Mouse (Mus musculus): ENCODE data around the gene Cers6. TPM values are rescaled to one million over a fixed set of nuclear protein-coding genes. Genes with fewer than 3 reads are reported as not detected.

The Cers6 gene
- total RNA-seq, 2 experiments from 2014 or later, result 70.5 to 77.3 TPM

DNA sequence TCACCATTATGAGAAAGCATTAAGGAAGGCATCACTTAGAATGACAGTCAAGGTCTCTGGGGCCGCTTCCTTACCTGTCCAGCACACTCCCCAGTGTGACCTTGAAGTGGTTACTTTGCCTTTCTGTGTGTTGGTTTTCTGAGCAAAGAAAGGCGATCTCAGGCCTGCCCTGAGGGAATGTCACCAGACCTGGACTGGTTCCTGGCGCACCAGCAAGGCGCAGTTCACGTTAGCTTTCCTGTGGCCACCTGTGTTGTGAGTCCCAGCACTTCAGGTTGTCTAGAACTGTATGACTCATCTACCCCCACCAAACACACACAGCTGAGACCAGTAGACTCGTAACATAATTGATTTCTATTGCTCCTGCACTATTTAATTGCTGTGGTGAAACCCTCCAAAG, 193.9 kb downstream of the Cers6 start:
- no peak for DNase-seq (ENCODE audit: low spot score in 2 of 2)

DNA sequence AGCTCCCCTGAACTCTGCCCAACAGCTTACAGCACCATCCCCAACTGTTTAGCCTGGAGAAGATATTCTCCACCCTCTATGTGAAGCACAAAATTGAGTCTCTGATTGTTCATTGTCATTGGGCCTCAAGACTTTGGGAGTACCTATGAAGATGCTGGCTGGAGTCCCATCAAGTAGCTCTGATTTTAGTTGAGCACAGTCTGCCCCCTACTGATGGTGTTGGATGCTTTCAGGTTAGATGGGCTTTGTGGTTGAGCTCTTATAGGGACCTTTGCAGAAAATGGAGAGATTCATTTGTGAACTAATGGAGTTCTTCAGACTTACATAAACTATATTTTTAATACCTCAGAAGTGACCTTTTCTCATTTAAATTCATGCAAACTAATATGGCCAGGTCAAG, 200.1 kb downstream of the Cers6 start:
- DNase-seq (ENCODE audit: low spot score in 2 of 2), result no peak

DNA sequence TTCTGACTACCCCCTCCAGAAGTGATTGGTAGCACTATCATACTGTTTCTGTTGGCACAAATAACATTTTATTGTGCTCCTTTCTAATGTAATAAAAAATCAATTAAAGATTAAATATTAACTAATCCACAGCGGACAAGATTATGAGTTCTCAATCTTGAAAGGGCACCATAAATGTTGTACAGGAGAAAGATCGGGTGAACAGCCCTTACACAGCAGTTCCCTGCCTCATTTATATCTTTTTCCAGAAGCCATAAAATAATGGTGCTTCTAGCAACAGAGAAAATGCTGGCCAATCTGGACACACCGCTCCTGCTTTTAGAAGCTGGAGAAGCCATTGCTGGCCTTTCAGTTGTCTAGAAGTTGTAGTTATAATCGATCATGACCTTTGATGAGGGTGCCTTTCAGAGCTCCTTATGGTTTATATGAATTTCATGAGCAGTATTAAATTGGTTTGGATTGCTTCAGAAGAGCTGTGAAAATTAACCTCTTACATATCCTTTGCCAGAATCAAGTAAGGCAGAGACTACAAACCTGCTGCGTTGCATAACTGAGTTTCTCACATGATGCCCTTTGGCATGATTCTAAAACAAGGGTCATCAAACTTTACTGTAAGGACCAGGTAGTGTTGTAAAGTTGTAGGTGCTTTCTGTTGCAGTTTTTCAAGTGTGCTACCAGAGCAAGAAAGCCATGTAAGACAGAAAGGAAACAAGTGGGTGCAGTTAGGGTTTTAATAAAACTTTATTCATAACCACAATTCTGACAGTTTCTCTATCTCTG, 200.9 kb downstream of the Cers6 start:
- DNase-seq (ENCODE audit: low spot score in 2 of 2), result no peak

DNA sequence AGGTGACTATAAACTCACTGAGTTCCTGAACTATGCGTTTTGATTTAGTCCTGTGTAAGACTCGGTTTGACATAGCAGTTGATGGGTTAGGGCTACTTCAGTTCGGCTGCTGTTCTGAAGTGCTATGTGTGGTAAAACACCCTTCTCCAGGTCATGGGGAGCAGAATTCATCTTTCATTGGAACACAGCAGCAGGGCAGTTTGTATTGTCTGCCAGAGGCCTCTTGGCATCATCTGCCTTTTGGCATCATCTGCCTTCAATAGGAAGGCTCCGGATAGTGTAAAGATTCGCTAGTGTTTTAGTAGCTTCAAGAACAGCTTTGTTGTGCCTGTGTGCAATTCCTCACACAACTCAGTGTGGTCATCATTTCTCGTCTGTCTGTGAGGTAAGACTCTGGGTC, 203.5 kb downstream of the Cers6 start:
- DNase-seq (ENCODE audit: low spot score in 2 of 2), result no peak

DNA sequence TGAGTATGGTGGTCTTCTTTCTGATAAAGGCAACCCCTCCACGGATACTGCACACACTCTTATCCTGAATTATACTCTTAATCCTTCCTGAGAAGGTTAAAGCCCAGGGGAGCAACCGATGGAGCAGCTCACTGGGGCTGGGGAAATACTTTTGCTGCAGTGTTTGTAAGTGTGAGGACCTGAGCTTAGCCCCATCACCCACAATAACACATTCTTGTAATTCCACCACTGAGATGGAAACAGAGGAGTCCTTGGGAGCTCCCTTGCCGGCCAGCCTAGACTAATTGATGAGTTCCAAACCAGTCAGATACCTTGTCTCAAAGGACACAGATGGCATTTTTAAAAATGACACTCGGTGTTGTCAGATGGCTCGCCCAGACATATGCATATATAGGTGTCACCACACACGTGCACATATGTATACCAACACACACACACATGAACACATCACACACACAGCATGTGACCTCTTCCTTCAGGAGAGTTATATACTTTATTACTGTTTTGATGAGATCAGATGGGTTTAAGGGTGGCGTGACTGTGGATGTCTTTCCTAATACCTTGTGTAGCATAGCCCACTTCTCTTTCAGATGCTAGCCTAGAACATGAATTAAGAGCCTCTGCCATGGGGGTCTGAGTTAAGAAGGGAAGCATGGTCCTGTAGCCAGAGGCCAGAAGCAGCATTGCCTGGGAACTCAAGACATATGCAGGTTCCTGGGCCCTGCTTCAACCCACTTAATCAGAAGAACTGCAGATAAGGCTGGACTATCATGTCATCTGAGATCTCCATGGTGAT, 210.4 kb downstream of the Cers6 start:
- DNase-seq (ENCODE audit: low spot score in 2 of 2), result no peak

DNA sequence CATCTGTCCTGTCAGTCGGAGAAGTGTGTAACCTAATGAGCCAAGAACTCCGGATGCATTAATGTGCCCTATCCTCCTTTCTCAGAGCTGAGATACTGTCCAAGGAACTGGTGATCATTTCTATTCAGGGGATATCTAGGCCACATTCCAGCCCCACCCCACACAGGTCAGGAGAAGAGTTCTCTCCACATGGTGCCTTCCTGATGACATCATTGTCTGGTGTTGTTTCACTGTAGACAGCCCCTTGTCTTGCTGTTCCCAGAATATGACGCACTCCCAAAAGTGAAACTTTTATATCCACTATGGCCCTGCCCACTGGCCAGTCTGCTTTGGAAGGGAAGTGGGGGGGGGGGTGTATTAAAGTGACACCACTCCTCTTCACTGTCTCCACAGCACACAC, 215.9 kb downstream of the Cers6 start:
- no peak for DNase-seq (ENCODE audit: low spot score in 2 of 2)

DNA sequence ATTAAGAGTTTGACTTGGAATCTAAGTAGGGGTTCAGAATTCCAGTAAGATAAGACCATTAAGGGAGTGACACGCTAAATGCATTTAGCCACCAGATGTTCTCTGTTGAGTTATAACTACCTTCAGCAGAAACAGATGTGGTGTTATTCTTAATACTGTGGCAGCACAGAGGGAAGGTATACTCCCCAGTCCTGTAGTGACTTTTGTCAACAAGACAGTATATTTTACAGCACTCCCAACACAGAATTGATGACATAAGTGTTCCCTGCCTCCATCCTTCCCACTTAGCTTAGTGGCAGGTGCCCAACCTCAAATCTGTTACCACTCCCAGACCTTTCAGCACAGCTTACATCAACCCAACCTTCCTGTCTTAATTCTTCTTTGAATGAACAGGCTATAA, 219.5 kb downstream of the Cers6 start:
- no peak for DNase-seq (ENCODE audit: low spot score in 2 of 2)

DNA sequence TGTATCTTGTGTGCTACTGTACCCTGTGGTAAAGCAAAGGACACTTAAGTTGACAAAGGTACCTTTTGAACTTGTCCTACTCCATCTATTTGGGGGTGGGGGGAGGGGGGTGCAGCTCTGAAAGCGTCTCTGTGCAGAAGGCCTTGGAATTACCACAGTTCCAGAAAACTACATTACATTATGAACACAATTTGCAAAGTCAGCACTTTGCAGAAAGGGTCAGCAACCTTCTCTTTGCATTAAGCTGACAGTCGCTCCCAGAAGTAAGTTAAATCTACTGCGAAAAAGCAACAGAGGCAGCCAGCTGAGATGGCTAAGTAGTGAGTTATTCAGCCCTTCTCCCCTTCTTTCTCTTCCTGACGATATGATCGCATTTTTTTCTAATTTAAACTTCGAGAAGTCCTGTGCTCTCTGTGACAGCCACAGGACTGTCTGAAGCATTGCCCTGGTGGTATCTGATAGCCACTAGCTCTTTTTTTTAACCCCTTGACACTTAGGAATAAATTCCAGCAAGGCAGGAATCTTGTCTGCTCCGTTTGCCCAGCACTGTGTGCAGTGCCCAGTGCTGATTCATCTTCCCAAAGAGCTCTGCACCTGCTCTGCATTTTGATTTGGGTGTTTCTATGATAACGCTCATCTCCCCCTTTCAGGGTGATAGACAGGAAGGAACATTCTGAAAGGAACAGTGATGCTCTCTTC, 221.4 kb downstream of the Cers6 start:
- peak in 1 of 2 experiments; percentile 10 for DNase-seq (ENCODE audit: low spot score in 2 of 2)

DNA sequence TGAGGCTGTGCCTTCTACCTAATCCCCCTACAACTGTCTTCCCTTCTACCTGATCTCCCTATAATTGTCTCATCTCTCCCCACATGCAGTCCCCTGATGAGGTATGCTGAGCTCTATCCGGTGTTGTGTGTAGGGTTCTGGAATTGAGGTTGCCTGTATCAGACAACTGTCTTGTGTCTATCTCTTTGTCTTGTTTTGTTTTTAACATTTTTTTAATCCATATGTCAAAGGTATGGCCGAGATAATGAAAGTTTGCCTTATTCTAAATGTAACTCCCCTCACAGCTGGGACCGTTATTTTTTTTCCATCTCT, 221.9 kb downstream of the Cers6 start:
- no peak for DNase-seq (ENCODE audit: low spot score in 2 of 2)

DNA sequence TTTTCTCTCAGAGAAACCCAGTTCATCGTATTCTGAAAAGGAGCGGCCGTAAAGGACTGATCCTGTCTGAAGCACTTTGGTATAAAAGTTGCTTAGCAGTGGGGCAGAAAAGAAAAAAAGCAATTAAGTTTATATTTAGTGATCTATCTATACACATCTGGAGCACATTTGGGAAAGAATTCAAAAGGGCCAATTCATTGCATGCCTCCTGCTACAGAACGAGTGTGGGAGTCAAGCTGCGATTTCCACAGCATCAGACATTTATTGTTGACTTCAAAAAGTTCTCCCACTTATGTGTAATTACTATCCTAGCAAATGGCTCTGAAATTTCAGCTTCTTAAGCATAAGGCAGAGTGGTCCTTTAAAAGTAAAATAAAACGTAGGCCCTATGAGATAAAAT, 223.2 kb downstream of the Cers6 start:
- DNase-seq (ENCODE audit: low spot score in 2 of 2), result peak in 1 of 2 experiments; percentile 7

DNA sequence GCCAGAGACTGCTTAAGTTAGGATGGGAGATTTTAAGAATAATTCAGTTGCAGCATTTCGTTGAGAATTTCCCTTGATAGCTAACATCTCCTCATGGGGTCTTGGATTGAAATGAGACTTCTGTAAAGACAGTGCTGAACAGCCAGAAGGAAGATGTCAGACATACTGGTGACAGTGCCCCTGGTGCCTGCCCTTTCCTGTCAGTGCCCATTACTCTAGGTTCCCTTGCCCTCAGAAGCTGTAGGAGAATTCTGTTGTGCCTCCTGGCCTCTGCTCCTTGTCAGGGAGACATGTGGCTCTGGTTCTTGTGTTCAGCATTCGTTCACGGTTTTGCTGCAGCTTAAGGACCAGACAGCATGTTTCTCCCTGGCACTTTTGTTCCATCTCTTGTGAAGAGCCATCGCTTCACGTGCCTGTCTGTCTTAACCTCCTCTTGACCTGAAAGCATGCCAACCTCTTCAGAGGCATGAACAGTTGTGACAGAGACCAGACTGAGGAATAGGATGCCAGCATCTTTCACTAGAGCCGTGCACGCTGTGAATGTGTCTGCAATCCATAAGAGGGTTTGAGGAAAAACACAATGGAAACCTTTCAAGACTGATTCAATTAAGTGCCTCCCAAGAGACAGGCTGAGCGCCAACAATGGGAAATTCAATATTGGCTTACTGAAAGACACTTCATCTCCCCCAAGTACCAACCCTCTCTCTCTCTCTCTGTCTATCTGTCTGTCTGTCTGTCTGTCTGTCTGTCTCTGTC, 225.4 kb downstream of the Cers6 start:
- peak in 1 of 2 experiments; percentile 16 for DNase-seq (ENCODE audit: low spot score in 2 of 2)

DNA sequence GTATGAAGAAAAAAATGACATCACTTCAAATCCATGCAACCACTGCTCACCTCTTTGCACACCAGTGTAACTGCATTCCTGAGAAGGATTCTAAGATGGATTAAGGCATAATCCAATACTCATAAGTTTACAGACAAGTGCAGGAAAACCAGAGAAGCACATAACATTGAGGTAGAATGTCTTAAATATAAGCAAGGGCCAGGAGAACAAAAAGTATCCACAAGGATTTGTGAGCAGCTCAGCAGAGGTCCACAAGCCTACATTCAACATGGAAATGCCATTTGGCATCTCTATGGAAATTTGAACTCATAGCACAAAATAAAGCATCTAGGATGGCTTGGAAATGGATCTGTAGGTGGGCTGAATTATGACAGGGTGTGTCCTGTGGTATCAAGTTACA, 234.6 kb downstream of the Cers6 start:
- no peak for DNase-seq (ENCODE audit: low spot score in 2 of 2)

DNA sequence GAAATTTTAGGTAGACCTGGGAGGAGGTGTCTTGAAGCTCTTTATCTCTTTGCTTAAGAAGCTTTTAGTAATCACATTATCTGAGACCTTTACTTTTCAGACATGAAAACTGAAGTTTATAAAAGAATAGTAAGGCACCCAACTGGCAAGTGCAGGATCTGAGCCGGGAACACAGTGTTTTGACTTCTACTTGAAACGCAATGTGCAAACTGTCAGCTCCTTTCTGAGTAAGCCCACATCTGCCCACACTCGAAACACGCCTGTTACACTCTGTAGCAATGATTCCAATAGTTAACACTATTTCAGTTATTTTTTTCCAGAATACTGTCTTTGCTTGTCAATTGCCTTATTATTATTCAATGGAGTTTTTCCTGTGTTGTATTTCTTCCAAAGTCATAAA, 235.6 kb downstream of the Cers6 start:
- DNase-seq (ENCODE audit: low spot score in 2 of 2), result no peak

DNA sequence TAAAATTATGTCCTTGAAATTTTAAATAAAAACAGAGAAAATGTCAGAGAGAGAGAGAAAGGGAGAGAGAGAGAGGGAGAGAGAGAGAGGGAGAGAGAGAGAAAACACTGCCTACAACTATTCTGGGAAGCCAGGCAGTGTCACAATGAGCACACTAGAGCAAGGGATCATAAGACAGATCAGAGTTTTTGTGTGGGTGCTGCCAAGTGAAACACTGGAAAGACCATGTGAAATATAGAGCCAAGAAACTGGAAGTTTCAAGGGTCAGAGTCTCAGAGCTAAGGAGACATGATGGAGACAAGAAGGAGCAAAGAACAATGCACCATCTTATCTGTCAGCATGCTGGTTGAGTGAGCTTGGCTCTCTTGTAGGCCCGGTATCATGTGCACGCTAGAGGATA, 236.3 kb downstream of the Cers6 start:
- no peak for DNase-seq (ENCODE audit: low spot score in 2 of 2)

DNA sequence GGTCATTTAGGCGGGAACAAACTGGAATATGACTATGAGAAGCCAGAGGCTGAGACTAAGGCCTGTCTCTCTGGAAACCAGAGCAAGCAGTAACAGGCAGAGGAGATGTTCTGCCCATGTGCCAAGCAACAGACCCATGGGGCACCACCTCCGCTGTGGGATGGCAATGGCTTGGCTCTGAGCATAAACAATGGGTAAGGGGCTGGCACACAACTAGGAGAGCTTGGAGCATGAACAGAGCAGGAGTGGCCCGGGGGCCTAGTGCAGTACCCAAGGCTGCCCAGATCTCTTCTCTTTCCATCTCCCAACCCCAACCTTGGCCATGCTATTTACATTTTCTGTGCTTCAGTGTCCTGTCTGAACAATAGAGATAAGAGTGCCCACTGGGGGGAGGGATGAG, 237.5 kb downstream of the Cers6 start:
- DNase-seq (ENCODE audit: low spot score in 2 of 2), result no peak

DNA sequence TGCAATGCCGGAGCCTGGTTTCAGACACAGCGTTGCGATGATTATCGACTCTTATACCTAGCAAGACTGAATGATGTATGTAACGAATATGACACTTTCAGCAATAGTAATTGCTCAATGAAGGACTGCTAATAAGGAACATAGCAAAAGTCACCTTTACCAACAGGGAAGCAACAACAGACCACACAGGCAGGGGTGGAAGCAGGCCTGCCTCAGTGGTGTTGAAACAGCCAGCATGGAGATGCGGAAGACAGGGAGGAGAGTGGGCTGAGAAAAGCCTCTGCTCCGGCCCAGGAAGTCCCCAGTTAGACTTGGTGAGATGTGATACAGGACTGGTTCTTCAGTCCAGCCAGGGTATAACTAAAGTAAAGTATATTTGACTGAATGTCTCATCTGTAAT, 237.9 kb downstream of the Cers6 start:
- DNase-seq (ENCODE audit: low spot score in 2 of 2), result no peak

DNA sequence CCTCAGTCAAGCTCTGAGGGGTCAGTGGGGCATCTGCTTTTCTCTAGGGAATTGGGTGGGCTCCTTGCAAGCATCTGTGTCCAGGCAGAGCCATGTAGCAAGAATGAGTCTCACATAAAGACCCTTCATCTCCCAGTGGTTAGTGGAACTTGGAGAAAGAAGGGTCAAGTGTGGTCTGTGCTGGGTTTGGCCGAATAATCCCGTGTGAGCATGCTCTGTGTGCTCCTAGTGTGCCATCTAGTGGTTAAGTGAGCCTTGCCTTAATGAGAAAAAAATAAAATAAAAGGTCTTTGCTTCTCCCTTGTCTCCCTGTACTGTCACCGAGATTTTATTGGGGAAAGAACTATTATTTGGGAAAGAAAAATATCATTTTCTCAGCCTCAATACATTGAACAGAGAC, 239.5 kb downstream of the Cers6 start:
- DNase-seq (ENCODE audit: low spot score in 2 of 2), result no peak

DNA sequence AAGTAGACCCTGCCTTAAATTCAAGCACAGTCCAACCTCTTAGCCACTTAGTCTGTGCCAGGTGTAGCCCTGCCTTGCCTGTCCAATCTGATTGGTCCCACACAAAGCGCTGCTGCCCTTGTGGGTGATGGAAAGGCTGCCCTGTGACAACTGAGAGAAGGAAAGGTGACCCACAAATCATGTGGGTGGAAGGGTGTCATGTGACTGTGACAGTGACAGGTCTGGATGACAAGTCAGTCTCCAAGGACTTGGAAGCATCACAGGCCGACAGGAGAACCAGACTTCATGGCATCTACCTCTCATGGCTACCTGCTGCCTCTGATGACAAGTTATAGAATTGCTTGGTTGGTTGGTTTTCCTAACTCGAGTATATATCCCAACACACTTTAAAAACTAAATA, 242.3 kb downstream of the Cers6 start:
- no peak for DNase-seq (ENCODE audit: low spot score in 2 of 2)

DNA sequence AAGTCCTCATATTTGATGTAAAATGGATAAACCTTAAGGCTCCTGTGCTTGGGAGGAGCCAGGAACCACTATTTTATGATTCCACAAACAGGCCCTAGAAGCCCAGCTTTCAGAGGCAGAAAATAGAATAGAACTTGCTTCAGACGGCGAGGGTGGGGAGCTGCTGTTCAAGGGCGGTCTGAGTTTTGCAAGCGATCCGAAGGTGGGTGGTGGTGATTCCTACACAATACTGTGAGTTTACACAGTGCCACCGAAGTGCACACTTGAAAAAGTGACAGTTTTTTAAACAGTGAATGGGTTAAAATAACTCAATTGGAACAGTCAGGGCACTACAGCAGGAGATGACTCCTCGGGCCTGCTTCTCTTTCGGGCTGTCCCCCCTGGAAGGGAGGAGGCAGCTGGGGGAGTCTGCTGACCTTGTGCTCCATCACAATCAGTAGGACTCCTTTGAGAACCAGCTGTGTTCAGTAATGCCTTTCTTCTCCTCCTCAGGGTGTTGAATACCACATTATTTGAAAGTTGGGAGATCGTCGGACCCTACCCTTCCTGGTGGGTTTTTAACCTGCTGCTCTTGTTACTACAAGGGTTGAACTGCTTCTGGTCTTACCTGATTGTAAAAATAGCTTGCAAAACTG, 243.4 kb downstream of the Cers6 start:
- no peak for DNase-seq (ENCODE audit: low spot score in 2 of 2)

DNA sequence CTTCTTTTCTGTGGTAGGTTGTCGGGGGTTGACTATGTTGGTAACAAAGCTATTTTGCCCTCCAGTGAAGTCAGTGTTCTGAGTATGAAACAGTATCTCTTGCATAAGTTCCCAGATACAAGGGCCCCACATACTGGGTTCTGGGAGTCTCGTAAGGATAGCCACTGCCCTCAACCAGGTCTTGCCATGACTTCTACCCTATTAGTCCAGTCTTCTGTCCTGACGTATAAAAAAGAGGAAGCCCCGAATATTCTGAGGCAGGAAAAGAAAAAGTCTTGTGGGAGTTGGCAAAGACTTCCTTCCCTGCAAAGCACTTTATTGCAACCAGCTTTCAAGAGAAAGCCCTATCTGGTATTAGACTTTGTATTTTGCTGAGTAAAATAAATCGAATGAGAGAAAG, 248.0 kb downstream of the Cers6 start:
- no peak for DNase-seq (ENCODE audit: low spot score in 2 of 2)

DNA sequence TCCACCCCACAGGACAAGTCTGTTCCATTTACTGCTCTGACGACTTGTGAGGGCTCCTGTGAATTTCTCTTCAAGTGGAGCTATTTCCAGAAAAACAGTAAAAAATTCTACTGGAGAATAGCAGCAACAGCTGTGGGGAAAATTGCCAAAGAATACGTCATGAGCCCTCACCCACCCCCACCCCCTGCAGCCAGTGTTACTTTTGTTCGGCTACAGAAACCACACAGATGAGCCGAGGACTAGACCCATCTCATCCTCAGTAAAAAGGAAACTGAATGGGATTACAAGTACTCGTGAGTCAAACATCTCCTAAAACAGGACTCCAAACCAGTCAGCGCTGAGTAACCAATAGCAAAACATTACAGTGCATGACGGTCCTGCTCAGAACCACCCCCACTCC, 248.5 kb downstream of the Cers6 start:
- no peak for DNase-seq (ENCODE audit: low spot score in 2 of 2)

Data from layer of hippocampus, postnatal 10 days (tissue).